Mouse (Mus musculus) midbrain, postnatal 0 days (tissue): ENCODE data around the gene Mt2. TPM values are rescaled to one million over a fixed set of nuclear protein-coding genes. Genes with fewer than 3 reads are reported as not detected.

Experiments
- ATAC-seq: fragments of 200-750 bp; cut with Nextera tagmentation; 2 replicates; pipeline ENCODE4 v1.8.0; 2017; ENCODE audit warnings: moderate number of reproducible peaks, mild to moderate bottlenecking, moderate TSS enrichment, moderate library complexity; ENCODE audit not compliant: low FRiP score
- DNase-seq: peaks from one replicate; pipeline ENCODE4 v3.0.0-alpha.2; 2015; ENCODE audit warnings: low spot score
- H3K27ac ChIP-seq: fragments of 300-500 bp; sonication (generic); 2 replicates; pipeline ENCODE4 v1.5.1; 2014; ENCODE audit warnings: low read depth, mild to moderate bottlenecking, low read length, mixed read lengths
- H3K27me3 ChIP-seq: fragments of 300-500 bp; sonication (generic); 2 replicates; pipeline ENCODE4 v1.6.1; 2014; ENCODE audit warnings: low read length, control low read depth, mixed read lengths; ENCODE audit not compliant: insufficient read depth
- H3K36me3 ChIP-seq: fragments of 300-500 bp; sonication (generic); 2 replicates; pipeline ENCODE4 v1.6.1; 2014; ENCODE audit warnings: low read length, control low read depth, mixed read lengths; ENCODE audit not compliant: insufficient read depth
- H3K4me1 ChIP-seq: fragments of 300-500 bp; sonication (generic); 2 replicates; pipeline ENCODE4 v1.6.1; 2014; ENCODE audit warnings: mild to moderate bottlenecking, control low read depth, antibody characterized with exemption, low read length, mixed read lengths; ENCODE audit not compliant: insufficient read depth
- H3K4me2 ChIP-seq: fragments of 300-500 bp; sonication (generic); 2 replicates; pipeline ENCODE4 v1.6.1; 2014; ENCODE audit warnings: low read depth, mild to moderate bottlenecking, low read length, mixed read lengths; ENCODE audit not compliant: poor library complexity, severe bottlenecking
- H3K4me3 ChIP-seq: fragments of 300-500 bp; sonication (generic); 2 replicates; pipeline ENCODE4 v1.5.1; 2014; ENCODE audit warnings: low read depth, mild to moderate bottlenecking, low read length, moderate library complexity
- H3K9ac ChIP-seq: fragments of 300-500 bp; sonication (generic); replicated peaks from 2 replicates; pipeline ENCODE4 v1.6.1; 2014; ENCODE audit warnings: mild to moderate bottlenecking, low read length, moderate library complexity, mixed read lengths; ENCODE audit not compliant: poor library complexity, severe bottlenecking
- H3K9me3 ChIP-seq: fragments of 300-500 bp; sonication (generic); 2 replicates; pipeline ENCODE4 v1.6.1; 2016; ENCODE audit warnings: low read length, control low read depth
- CTCF ChIP-seq: IDR thresholded peaks from 2 replicates; pipeline ENCODE4 v1.5.1; 2016; ENCODE audit warnings: antibody characterized with exemption, mild to moderate bottlenecking
- WGBS: fragments of 180-500 bp; shearing (Covaris S2); extraction: QIAGEN DNeasy Blood & Tissue Kit; methylation state at CpG from one replicate; pipeline ENCODE4 v1.1.7; 2014; 5-methylcytosine and 5-hydroxymethylcytosine counted together
- polyA plus RNA-seq: library from polyadenylated mRNA; unstranded; fragments of >200 nt; fragmentation: Nextera tagmentation; extraction: Ambion mirVana; gene quantifications from 2 replicates; pipeline ENCODE4 v1.2.1, GENCODE M21; 2015
- total RNA-seq: library from RNA; depleted of rRNA; stranded (reverse); fragments of >200 nt; gene quantifications from 2 replicates; pipeline ENCODE4 v1.2.3, GENCODE M21; 2014

The Mt2 gene
- total and polyA plus RNA-seq, 2 experiments from 2014 or later, result 92.3 to 131 TPM

DNA sequence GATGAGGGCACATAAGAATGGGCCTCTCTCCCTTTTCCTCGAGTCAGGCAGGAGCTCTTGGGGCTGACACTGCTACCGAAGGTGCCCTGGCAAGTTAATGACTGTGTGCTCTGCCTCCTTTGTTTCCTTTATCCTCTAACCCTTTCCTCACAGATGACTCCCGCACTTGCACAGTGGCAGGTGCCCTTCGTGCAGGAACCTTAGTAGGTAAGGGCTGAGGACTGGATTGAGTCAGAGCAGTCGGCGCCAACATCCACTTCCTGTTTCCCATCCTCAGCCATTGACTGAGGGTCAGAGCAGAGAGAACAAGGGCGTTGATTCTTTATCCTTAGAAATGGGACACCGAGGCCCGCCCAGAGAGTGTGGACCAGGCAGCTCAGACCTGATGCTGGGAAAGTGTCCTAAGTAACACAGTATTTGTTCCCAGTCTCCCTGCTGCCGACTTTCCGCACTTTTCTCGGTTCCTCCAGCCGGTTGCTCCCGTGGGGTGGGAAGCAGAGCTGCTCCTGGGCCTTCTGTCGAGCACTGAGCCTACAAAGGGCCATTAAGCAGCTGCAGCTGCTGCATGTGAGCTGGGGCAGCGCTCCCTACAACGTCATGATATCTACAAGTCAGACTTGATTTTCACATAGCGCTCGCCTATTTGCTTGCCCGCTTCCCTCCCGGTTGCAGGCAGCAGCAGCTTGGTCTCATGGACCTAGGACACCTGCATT lies 15.0 kb downstream of the Mt2 start:
- DNase-seq (no peak), ATAC-seq (no peak)
- no peak overlapping the region for H3K27ac ChIP-seq
- no peaks in the 10 kb centered on the region for H3K4me1 ChIP-seq
- no peak overlapping the region for H3K4me3 ChIP-seq
- no peak overlapping the region for H3K9ac ChIP-seq
- H3K4me2 ChIP-seq, result no peak overlapping the region
- WGBS, result 42% methylated on average over 21 of the region's 21 CpGs
- H3K36me3 ChIP-seq, result no peaks in the 10 kb centered on the region
- no peak for TF ChIP-seq CTCF
- H3K27me3 ChIP-seq, result peaks cover 38% of the 10 kb centered on the region
- H3K9me3 ChIP-seq, result no peaks in the 10 kb centered on the region

DNA sequence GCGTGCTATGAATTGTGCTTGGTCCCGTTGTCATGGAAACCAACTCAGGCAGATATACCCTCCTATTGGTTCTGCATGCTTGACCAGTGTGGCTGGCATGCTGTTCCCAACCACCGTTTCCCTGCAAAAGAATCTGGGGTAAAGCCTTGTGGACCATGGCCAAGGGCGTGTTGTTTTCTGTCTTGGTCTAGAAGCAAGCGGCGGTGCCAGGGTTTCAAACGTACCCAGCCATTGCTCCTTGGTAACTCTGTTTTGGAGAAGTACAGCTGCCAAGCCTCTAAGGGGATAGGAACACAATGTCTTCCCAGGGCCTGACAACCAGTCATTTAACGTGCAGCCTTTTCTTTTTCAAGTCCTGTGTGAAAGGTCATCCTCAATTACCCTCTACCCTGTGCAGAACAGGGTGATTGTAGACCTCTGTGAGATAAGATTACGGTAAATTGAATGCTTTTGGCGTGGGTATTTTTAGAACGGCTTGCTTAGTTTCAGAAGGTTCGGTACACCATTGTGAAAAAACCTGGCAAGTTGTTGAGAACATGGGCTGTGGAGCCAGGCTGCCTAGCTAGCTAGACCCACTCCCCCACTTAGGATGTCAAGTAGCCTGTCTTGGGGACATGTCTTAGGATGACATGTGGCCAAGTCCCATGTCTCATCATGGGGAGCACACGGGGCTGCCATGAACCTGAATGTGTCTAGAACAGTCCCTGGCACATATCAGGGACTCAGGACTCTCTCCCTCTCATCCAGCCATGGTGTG lies 17.0 kb downstream of the Mt2 start:
- Histone ChIP-seq H3K9ac (no peak overlapping the region), H3K27ac (peak overlapping the region; percentile 21; the same call in 1 of the 2 replicates), H3K4me2 (no peak overlapping the region), H3K9me3 (no peaks in the 10 kb centered on the region), H3K4me1 (no peaks in the 10 kb centered on the region), H3K36me3 (no peaks in the 10 kb centered on the region), H3K27me3 (peaks cover 22% of the 10 kb centered on the region), H3K4me3 (no peak overlapping the region)
- WGBS, result 61% methylated on average over 13 of the region's 13 CpGs
- DNase-seq (peak; percentile 92), ATAC-seq (peak; percentile 69)
- TF ChIP-seq CTCF, result no peak

DNA sequence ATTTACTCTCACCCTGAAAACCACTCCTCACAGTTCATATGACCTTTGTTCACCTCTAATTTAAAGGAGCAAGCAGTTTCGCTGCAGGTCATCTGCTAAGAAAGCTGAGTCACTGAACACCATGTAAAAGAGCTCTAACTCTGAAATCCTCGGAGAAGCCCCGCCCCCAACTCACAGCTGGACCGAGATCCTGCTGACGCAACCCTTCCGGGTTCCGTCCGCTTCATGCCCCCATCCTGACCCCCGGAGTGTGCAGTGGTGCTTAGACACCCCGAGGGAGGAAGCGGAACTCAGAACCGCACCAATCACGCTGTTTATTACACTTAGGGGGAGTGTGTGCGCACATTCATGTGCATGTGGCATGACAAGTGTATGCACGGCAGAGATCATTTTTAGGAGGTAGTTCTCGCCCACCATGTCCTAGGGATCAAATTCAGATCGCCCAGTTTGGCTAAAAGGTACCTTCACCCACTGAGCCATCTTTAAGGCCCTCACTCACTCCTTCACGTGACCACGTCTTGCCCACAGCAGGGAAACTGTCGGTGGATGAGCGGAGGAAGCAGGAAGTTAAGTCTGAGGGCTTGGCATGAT lies 18.7 kb downstream of the Mt2 start:
- H3K27me3 ChIP-seq, result peaks cover 11% of the 10 kb centered on the region
- no peaks in the 10 kb centered on the region for H3K4me1 ChIP-seq
- no peaks in the 10 kb centered on the region for H3K36me3 ChIP-seq
- ATAC-seq, result no peak
- H3K4me2 ChIP-seq, result peak overlapping the region; percentile 40
- 30% methylated on average over 21 of the region's 21 CpGs for WGBS
- no peak overlapping the region for H3K9ac ChIP-seq
- H3K4me3 ChIP-seq, result peak overlapping the region; percentile 18; the same call in 1 of the 2 replicates
- no peak overlapping the region for H3K27ac ChIP-seq
- H3K9me3 ChIP-seq, result no peaks in the 10 kb centered on the region
- TF ChIP-seq CTCF, result no peak
- DNase-seq, result no peak

DNA sequence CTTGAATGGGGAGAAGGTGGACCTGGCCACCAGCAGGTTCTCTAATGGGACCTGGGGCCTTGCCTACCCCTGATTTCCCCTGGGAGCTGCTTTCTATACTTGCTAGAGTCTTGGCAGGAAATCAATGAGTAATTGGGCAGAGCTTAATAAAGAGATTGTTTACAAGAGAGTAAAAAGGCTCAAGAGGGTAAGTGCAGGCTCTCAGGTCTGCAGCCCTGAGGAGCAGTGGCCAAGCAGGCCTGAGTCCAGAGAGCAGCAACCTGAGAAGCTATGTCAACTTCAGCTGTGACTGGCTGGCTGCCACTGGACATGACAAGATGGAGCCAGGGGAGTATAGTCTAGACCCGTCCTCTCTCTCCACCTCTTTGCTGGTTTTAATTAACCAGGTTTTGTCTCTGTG lies 20.5 kb downstream of the Mt2 start:
- no peak for TF ChIP-seq CTCF
- no peaks in the 10 kb centered on the region for H3K36me3 ChIP-seq
- H3K9ac ChIP-seq, result no peak overlapping the region
- H3K4me3 ChIP-seq, result no peak overlapping the region
- no peaks in the 10 kb centered on the region for H3K4me1 ChIP-seq
- H3K9me3 ChIP-seq, result no peaks in the 10 kb centered on the region
- no peak overlapping the region for H3K27ac ChIP-seq
- 82% methylated on average over 1 of the region's 1 CpGs for WGBS
- no peaks in the 10 kb centered on the region for H3K27me3 ChIP-seq
- ATAC-seq (no peak), DNase-seq (no peak)
- H3K4me2 ChIP-seq, result no peak overlapping the region

DNA sequence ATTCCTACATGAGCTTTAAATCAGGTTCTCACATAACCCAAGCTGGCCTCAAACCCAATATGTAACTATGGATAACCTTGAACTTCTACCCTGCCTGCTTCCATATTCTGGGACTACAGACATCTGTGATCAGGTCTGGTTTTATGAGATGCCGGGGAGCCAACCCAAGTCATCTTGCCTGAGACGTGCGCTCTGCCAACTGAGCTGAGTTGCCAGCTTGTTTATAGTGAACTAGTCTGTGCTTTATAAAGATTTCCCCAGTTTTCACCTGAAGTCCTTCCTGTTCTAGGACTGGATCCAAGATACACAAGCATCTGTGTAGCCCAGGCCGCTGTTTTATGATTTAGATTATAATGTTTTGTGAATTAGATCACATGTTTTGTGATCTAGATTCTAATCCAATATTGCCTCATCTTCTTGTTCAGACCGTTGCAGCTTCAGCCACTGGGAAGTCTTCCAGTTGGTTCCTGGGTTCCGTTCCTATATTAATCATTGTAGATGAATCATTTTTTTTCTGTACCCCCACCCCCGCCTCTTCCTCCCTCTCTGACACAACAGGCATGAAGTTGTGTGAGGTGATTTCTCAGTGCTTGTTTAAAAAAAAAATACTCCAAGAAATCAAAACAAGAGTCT lies 22.2 kb downstream of the Mt2 start:
- H3K4me1 ChIP-seq, result no peaks in the 10 kb centered on the region
- ATAC-seq, result no peak

More for the DNA sequence above, 22.2 kb downstream of the Mt2 start:
- Histone ChIP-seq H3K27ac (no peak overlapping the region), H3K9ac (no peak overlapping the region), H3K9me3 (no peaks in the 10 kb centered on the region), H3K27me3 (no peaks in the 10 kb centered on the region), H3K4me2 (no peak overlapping the region), H3K36me3 (no peaks in the 10 kb centered on the region), H3K4me3 (no peak overlapping the region)
- 88% methylated on average over 7 of the region's 7 CpGs for WGBS
- DNase-seq, result no peak
- TF ChIP-seq CTCF, result no peak
